Mouse (Mus musculus): ENCODE data around the gene Macf1. TPM values are rescaled to one million over a fixed set of nuclear protein-coding genes. Genes with fewer than 3 reads are reported as not detected.
"Not testable (repeated sequence)": the region's sequence is repeated elsewhere in the genome, so short reads cannot be mapped to it uniquely, and the experiment has no call there.

Gene Macf1
- polyA plus RNA-seq, 1 experiment from 2014 or later = 37.1 TPM

DNA sequence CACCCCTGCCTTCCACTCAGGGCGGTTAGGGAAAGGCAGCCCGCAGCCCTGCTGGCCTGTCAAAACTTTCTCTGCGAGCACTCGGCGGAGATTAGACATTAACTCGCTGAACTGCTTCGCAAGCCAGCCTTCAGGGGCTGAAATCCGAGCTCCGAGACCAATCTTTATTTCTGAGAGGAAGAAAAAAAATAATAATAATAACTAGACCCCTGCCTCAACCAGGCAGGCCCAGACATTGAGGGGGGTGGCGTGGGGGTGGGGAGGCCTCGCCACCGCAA, 20.5 kb downstream of the Macf1 start:
- no peaks in the 10 kb centered on the region for H3K27me3 ChIP-seq (ENCODE audit: insufficient read depth, low read length)
- 0% methylated on average over 12 of the region's 12 CpGs for WGBS
- peaks cover 45% of the 10 kb centered on the region for H3K4me1 ChIP-seq (ENCODE audit: insufficient read depth, low read length)
- H3K9me3 ChIP-seq (ENCODE audit: low read length) = no peaks in the 10 kb centered on the region
- peak overlapping the region; percentile 93 for H3K4me3 ChIP-seq (ENCODE audit: low read length)
- ATAC-seq (ENCODE audit: low FRiP score, low TSS enrichment) = peak; percentile 57
- H3K9ac ChIP-seq (replicated peaks; ENCODE audit: low read length) = peak overlapping the region; percentile 98
- H3K27ac ChIP-seq (ENCODE audit: low read length) = peak overlapping the region; percentile 100
- peak overlapping the region; percentile 91 for H3K4me2 ChIP-seq (replicated peaks; ENCODE audit: low read depth, low read length)
- H3K36me3 ChIP-seq (ENCODE audit: insufficient read depth, low read length) = no peaks in the 10 kb centered on the region

DNA sequence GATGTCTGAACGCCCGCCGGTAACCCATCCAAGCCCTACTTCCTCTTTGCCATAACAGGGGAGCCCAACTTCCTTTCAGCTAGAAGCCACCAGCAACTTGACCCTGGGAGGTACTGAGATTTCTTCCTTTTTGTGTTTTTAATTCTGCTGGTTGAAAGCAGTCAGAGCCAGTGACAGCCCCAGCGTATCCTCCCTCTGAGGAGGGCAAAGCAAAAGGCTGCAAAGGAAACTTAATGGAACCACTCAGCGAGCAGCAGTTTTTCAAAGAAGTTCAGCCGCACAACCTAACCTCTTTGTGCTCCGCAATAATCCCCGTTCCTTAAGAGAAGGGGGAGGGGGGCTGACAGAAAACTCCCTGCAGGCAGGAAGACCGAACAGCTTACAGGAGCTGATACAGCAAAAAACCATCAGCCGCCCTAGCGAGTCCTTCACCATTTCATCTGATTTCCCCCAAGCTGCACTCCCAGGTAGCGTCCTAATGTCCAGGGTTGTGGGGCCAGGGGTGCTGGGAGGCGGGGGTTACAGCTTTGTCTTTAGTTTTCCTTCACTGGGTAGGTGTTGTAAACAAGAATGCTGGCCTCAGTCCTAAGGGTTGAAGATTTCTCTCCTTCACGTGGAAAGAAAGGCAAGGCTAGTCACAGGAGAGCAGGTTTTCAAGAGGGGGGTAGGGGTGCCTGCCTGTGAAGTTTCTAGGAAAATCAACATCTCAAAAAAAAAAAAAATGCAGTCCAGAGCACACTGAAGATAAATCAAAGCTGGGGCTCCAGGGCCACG, 21.1 kb downstream of the Macf1 start:
- Histone ChIP-seq H3K27me3 (ENCODE audit: insufficient read depth, low read length) (no peaks in the 10 kb centered on the region), H3K9ac (replicated peaks; ENCODE audit: low read length) (peak overlapping the region; percentile 98), H3K27ac (ENCODE audit: low read length) (peak overlapping the region; percentile 100), H3K9me3 (ENCODE audit: low read length) (no peaks in the 10 kb centered on the region), H3K4me2 (replicated peaks; ENCODE audit: low read depth, low read length) (peak overlapping the region; percentile 91), H3K4me1 (ENCODE audit: insufficient read depth, low read length) (peaks cover 45% of the 10 kb centered on the region), H3K4me3 (ENCODE audit: low read length) (peak overlapping the region; percentile 93), H3K36me3 (ENCODE audit: insufficient read depth, low read length) (no peaks in the 10 kb centered on the region)
- WGBS = under 1% methylated on average over 15 of the region's 15 CpGs
- ATAC-seq (ENCODE audit: low FRiP score, low TSS enrichment) = peak; percentile 5; the same call in 1 of the 2 replicates

- Histone ChIP-seq H3K9me3 (ENCODE audit: low read length) (no peaks in the 10 kb centered on the region), H3K4me1 (ENCODE audit: insufficient read depth, low read length) (peaks cover 23% of the 10 kb centered on the region), H3K9ac (replicated peaks; ENCODE audit: low read length) (no peak overlapping the region), H3K4me2 (replicated peaks; ENCODE audit: low read depth, low read length) (no peak overlapping the region), H3K27me3 (ENCODE audit: insufficient read depth, low read length) (no peaks in the 10 kb centered on the region), H3K36me3 (ENCODE audit: insufficient read depth, low read length) (no peaks in the 10 kb centered on the region), H3K27ac (ENCODE audit: low read length) (no peak overlapping the region), H3K4me3 (ENCODE audit: low read length) (no peak overlapping the region)
- WGBS = 88% methylated on average over 1 of the region's 1 CpGs
- ATAC-seq (ENCODE audit: low FRiP score, low TSS enrichment) = no peak
These were observed 26.0 kb downstream of the Macf1 start for GRCm38 (mm10) chr4:123658175-123658574.

DNA sequence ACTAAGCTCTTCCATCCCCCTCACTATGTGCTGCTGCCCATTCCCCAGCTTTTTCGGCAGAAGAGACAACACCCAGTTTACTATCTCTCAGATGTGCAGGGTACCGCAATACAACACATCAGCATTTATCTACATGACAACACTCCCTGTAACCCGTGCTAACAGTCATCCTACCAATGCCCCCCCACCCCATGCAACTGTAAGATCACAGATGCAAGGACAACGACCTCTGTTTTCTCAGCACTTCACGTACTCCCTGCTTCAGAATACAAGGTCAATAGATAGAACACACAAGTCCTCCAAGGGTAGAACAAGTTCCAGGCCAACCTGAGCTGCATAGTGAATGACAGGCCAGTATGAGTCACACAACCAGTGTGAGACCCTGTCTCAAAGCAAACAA, 28.9 kb downstream of the Macf1 start:
- no peak overlapping the region for H3K4me3 ChIP-seq (ENCODE audit: low read length)
- 90% methylated on average over 5 of the region's 5 CpGs for WGBS
- H3K36me3 ChIP-seq (ENCODE audit: insufficient read depth, low read length) = no peaks in the 10 kb centered on the region
- no peaks in the 10 kb centered on the region for H3K9me3 ChIP-seq (ENCODE audit: low read length)
- no peaks in the 10 kb centered on the region for H3K27me3 ChIP-seq (ENCODE audit: insufficient read depth, low read length)
- no peak overlapping the region for H3K9ac ChIP-seq (replicated peaks; ENCODE audit: low read length)
- H3K27ac ChIP-seq (ENCODE audit: low read length) = no peak overlapping the region
- no peak for ATAC-seq (ENCODE audit: low FRiP score, low TSS enrichment)
- peaks cover 8% of the 10 kb centered on the region; the same call in 1 of the 2 replicates for H3K4me1 ChIP-seq (ENCODE audit: insufficient read depth, low read length)
- H3K4me2 ChIP-seq (replicated peaks; ENCODE audit: low read depth, low read length) = no peak overlapping the region

- WGBS = 91% methylated on average over 4 of the region's 4 CpGs
- no peak for ATAC-seq (ENCODE audit: low FRiP score, low TSS enrichment)
- no peak overlapping the region for H3K4me2 ChIP-seq (replicated peaks; ENCODE audit: low read depth, low read length)
- H3K27ac ChIP-seq (ENCODE audit: low read length) = no peak overlapping the region
- H3K27me3 ChIP-seq (ENCODE audit: insufficient read depth, low read length) = no peaks in the 10 kb centered on the region
- no peak overlapping the region for H3K4me3 ChIP-seq (ENCODE audit: low read length)
- H3K4me1 ChIP-seq (ENCODE audit: insufficient read depth, low read length) = peaks cover 8% of the 10 kb centered on the region; the same call in 1 of the 2 replicates
- no peaks in the 10 kb centered on the region for H3K36me3 ChIP-seq (ENCODE audit: insufficient read depth, low read length)
- no peak overlapping the region for H3K9ac ChIP-seq (replicated peaks; ENCODE audit: low read length)
- no peaks in the 10 kb centered on the region for H3K9me3 ChIP-seq (ENCODE audit: low read length)
These were observed 29.6 kb downstream of the Macf1 start for GRCm38 (mm10) chr4:123654566-123654965.

DNA sequence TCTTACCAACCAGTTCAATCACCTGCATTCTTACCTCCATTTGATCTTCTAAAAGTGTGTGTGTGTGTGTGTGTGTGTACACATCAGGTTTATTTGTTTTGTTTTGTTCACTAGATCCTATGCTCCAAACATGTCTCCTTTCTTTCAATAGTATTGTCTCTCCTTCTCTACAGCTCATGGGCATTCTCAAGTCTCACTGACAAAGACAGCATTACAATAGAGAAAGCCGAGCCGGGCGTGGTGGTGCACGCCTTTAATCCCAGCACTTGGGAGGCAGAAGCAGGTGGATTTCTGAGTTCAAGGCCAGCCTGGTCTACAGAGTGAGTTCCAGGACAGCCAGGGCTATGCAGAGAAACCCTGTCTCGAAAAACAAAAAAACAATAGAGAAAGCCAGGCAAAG, 30.7 kb downstream of the Macf1 start:
- H3K9ac ChIP-seq (replicated peaks; ENCODE audit: low read length); H3K4me3 ChIP-seq (ENCODE audit: low read length); H3K4me2 ChIP-seq (replicated peaks; ENCODE audit: low read depth, low read length); ATAC-seq (ENCODE audit: low FRiP score, low TSS enrichment); H3K36me3 ChIP-seq (ENCODE audit: insufficient read depth, low read length); H3K27ac ChIP-seq (ENCODE audit: low read length); H3K4me1 ChIP-seq (ENCODE audit: insufficient read depth, low read length); H3K9me3 ChIP-seq (ENCODE audit: low read length); H3K27me3 ChIP-seq (ENCODE audit: insufficient read depth, low read length): not testable (repeated sequence)
- 94% methylated on average over 5 of the region's 5 CpGs for WGBS

DNA sequence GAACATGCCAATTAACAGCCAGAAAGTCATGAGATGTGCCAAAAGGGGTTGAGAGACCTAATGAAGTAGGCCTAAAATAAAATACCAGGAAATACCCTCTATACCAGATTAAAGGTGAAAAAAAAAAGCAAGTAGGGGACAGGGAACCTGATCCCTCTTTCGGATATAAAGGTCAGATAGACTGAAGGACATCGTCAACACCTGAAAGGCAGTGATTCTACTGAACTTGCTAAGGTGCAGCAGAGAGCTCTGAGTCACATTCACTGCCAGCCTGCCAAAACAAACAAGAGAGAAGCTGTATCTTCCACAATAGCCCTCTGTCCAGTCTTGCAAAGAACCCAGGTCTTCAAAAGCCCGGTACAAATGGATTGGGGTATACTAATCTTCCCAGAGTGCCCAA, 32.0 kb downstream of the Macf1 start:
- 74% methylated on average over 3 of the region's 3 CpGs for WGBS
- Histone ChIP-seq H3K27me3 (ENCODE audit: insufficient read depth, low read length) (no peaks in the 10 kb centered on the region), H3K36me3 (ENCODE audit: insufficient read depth, low read length) (0 out of 2 replicates have a peak, but pooled peaks cover 3% of the 10 kb centered on the region), H3K4me3 (ENCODE audit: low read length) (no peak overlapping the region), H3K4me1 (ENCODE audit: insufficient read depth, low read length) (peaks cover 5% of the 10 kb centered on the region; the same call in 1 of the 2 replicates), H3K27ac (ENCODE audit: low read length) (no peak overlapping the region), H3K9ac (replicated peaks; ENCODE audit: low read length) (no peak overlapping the region), H3K9me3 (ENCODE audit: low read length) (no peaks in the 10 kb centered on the region), H3K4me2 (replicated peaks; ENCODE audit: low read depth, low read length) (no peak overlapping the region)
- no peak for ATAC-seq (ENCODE audit: low FRiP score, low TSS enrichment)

DNA sequence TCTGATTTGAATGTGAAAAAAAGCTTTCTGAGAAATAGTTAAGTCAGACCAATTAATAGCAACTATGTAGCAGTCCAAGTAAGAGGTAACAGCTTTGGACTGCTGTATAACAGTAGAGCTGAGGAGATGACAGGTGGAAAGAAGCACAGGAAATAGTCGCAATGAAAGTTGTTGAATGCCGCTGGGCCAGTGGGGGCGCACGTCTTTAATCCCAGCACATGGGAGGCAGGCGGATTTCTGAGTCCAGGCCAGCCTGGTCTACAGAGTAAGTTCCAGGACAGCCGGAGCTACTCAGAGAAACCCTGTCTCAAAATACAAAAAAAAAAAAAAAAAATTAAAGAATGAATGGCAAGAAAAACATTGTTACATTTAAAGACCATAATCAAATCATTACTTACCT, 35.0 kb downstream of the Macf1 start:
- WGBS = 88% methylated on average over 6 of the region's 6 CpGs
- no peak overlapping the region for H3K9ac ChIP-seq (replicated peaks; ENCODE audit: low read length)
- H3K27ac ChIP-seq (ENCODE audit: low read length) = no peak overlapping the region
- H3K4me3 ChIP-seq (ENCODE audit: low read length) = no peak overlapping the region
- peaks cover 5% of the 10 kb centered on the region; the same call in 1 of the 2 replicates for H3K4me1 ChIP-seq (ENCODE audit: insufficient read depth, low read length)
- ATAC-seq (ENCODE audit: low FRiP score, low TSS enrichment) = no peak
- H3K9me3 ChIP-seq (ENCODE audit: low read length) = no peaks in the 10 kb centered on the region
- H3K27me3 ChIP-seq (ENCODE audit: insufficient read depth, low read length) = no peaks in the 10 kb centered on the region
- no peak overlapping the region for H3K4me2 ChIP-seq (replicated peaks; ENCODE audit: low read depth, low read length)
- H3K36me3 ChIP-seq (ENCODE audit: insufficient read depth, low read length) = 0 out of 2 replicates have a peak, but pooled peaks cover 3% of the 10 kb centered on the region

DNA sequence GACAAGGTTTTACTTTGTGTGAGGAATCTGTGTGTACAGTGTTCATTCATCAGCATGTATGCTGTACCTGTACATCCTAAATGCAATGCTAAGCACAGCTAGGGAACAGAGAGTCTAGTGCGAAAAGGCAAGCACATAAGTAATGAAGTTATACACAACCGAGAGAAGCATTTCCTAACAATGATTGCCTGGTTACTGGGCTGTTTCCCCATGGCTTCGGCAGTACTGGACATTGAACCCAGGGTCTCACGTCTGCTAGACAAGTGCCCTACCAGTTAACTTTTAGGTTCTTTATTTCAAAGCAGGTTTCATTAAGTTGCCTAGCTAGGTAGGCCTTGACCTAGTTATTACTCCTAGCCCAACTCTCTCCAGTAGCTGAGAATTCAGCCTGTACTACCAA, 36.5 kb downstream of the Macf1 start:
- Histone ChIP-seq H3K9ac (replicated peaks; ENCODE audit: low read length) (no peak overlapping the region), H3K9me3 (ENCODE audit: low read length) (no peaks in the 10 kb centered on the region), H3K36me3 (ENCODE audit: insufficient read depth, low read length) (0 out of 2 replicates have a peak, but pooled peaks cover 3% of the 10 kb centered on the region), H3K27me3 (ENCODE audit: insufficient read depth, low read length) (no peaks in the 10 kb centered on the region), H3K4me1 (ENCODE audit: insufficient read depth, low read length) (peaks cover 12% of the 10 kb centered on the region; the same call in 1 of the 2 replicates), H3K27ac (ENCODE audit: low read length) (peak overlapping the region; percentile 72), H3K4me2 (replicated peaks; ENCODE audit: low read depth, low read length) (no peak overlapping the region), H3K4me3 (ENCODE audit: low read length) (no peak overlapping the region)
- peak; percentile 71; the same call in 1 of the 2 replicates for ATAC-seq (ENCODE audit: low FRiP score, low TSS enrichment)
- 83% methylated on average over 4 of the region's 4 CpGs for whole genome bisulfite sequencing

DNA sequence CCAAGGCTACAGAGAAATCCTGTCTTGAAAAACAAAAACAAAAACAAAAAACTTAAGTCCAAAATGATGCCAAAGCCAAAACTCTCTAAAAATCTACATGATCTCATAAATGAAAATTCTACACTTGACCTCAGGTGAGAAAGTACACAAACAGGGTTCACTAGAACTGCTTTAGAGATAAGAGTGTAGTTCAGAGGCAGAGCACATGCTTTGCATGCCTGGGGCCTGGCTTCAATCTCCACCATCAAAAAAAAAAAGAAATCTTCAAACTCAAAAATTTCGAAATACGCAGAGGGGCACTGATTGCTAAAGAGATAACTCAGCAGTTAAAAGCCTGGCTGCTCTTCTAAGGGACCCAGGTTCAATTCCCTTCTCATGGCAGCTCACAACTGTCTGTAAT, 37.1 kb downstream of the Macf1 start:
- no peak for ATAC-seq (ENCODE audit: low FRiP score, low TSS enrichment)
- H3K27ac ChIP-seq (ENCODE audit: low read length) = 0 out of 2 replicates have a peak overlapping the region, but pooled peaks have one; percentile 72
- no peak overlapping the region for H3K9ac ChIP-seq (replicated peaks; ENCODE audit: low read length)
- no peaks in the 10 kb centered on the region for H3K27me3 ChIP-seq (ENCODE audit: insufficient read depth, low read length)
- H3K9me3 ChIP-seq (ENCODE audit: low read length) = no peaks in the 10 kb centered on the region
- H3K4me3 ChIP-seq (ENCODE audit: low read length) = no peak overlapping the region
- WGBS = 78% methylated on average over 2 of the region's 2 CpGs
- 0 out of 2 replicates have a peak, but pooled peaks cover 3% of the 10 kb centered on the region for H3K36me3 ChIP-seq (ENCODE audit: insufficient read depth, low read length)
- H3K4me2 ChIP-seq (replicated peaks; ENCODE audit: low read depth, low read length) = no peak overlapping the region
- peaks cover 14% of the 10 kb centered on the region; the same call in 1 of the 2 replicates for H3K4me1 ChIP-seq (ENCODE audit: insufficient read depth, low read length)

Data from kidney, embryonic 16.5 days (tissue).